Mouse (Mus musculus) stomach, embryonic 15.5 days (tissue): Measurements from ENCODE around the gene Eif5a2. TPM values are rescaled to one million over a fixed set of nuclear protein-coding genes. Genes with fewer than 3 reads are reported as not detected.

Source experiments
- ATAC-seq: fragments of 200-750 bp; cut with Nextera tagmentation; 2 replicates; pipeline ENCODE4 v1.8.0; 2017; ENCODE audit warnings: low read depth, moderate number of reproducible peaks, moderate TSS enrichment; ENCODE audit not compliant: insufficient read depth, low FRiP score
- H3K27ac ChIP-seq: fragments of 300-500 bp; sonication (generic); 2 replicates; pipeline ENCODE4 v1.5.1; 2015; ENCODE audit warnings: mild to moderate bottlenecking, inconsistent platforms
- H3K27me3 ChIP-seq: fragments of 300-500 bp; sonication (generic); replicated peaks from 2 replicates; pipeline ENCODE4 v1.6.1; 2015; ENCODE audit warnings: inconsistent platforms
- H3K36me3 ChIP-seq: fragments of 300-500 bp; sonication (generic); 2 replicates; pipeline ENCODE4 v1.6.1; 2015; ENCODE audit warnings: inconsistent platforms
- H3K4me1 ChIP-seq: fragments of 300-500 bp; sonication (generic); 2 replicates; pipeline ENCODE4 v1.6.1; 2015; ENCODE audit warnings: inconsistent platforms
- H3K4me2 ChIP-seq: fragments of 300-500 bp; sonication (generic); 2 replicates; pipeline ENCODE4 v1.6.1; 2015; ENCODE audit warnings: mild to moderate bottlenecking, inconsistent platforms
- H3K4me3 ChIP-seq: fragments of 300-500 bp; sonication (generic); replicated peaks from 2 replicates; pipeline ENCODE4 v1.5.1; 2015; ENCODE audit warnings: inconsistent platforms
- H3K9ac ChIP-seq: fragments of 300-500 bp; sonication (generic); 2 replicates; pipeline ENCODE4 v1.6.1; 2015; ENCODE audit warnings: inconsistent platforms
- H3K9me3 ChIP-seq: fragments of 300-500 bp; sonication (generic); 2 replicates; pipeline ENCODE4 v1.6.1; 2016; ENCODE audit warnings: inconsistent platforms
- WGBS: fragments of 180-500 bp; shearing (Covaris S2); methylation state at CpG from one replicate; pipeline ENCODE4 v1.1.7; 2015; 5-methylcytosine and 5-hydroxymethylcytosine counted together
- polyA plus RNA-seq: library from polyadenylated mRNA; unstranded; fragments of >200 nt; fragmentation: Nextera tagmentation; extraction: Ambion mirVana; gene quantifications from 2 replicates; pipeline ENCODE4 v1.2.1, GENCODE M21; 2015

Eif5a2 gene
- polyA plus RNA-seq, 1 experiment from 2014 or later: 4.3 TPM

DNA sequence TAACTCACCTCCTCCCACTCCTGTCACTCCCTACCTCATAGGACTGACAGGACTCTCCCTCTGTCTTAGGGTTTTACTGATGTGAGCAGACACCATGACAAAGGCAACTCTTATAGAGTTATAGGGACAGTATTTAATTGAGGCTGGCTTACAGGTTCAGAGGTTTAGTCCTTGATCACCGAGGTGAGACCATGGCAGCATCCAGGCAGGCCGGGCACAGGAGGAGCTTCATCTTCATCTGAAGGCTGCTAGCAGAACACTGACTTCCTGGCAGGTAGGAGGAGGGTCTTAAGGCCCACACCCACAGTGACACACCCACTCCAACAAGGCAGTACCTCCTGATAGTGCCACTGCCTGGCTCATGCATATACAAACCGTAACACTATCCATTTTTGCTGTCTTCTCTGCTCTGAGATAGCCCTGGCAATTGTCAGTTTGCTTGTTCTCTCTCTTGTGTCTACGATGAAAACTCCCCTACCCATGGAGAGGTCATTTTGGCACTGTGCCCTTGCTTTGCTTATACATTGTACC is 35.0 kb downstream of the Eif5a2 start:
- Histone ChIP-seq H3K36me3 (no peaks in the 10 kb centered on the region), H3K4me2 (no peak overlapping the region), H3K9ac (no peak overlapping the region), H3K9me3 (no peaks in the 10 kb centered on the region), H3K4me1 (no peaks in the 10 kb centered on the region), H3K4me3 (no peak overlapping the region), H3K27ac (no peak overlapping the region), H3K27me3 (no peaks in the 10 kb centered on the region)
- ATAC-seq: no peak
- WGBS: 68% methylated on average over 4 of the region's 4 CpGs

DNA sequence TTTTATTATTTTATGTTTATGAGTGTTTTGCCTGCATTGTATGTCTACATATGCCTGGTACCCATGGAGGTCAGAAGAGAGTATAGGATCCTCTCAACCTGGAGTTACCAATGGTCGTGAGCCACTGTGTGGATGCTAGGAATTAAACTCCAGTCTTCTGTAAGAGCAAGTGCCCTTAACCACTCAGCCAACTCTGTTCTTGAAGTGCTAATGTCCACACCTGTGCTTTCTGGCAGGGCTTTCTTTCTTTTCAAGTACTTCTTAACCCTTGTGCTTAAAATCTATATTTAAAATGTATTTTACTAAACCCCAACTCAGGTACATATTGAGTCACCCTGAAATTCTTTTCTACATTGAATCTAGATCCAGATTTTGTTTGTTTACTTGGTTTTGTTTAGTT is 45.2 kb downstream of the Eif5a2 start:
- H3K4me3 ChIP-seq: no peak overlapping the region
- no peak overlapping the region for H3K9ac ChIP-seq
- H3K4me1 ChIP-seq: no peaks in the 10 kb centered on the region
- no peak overlapping the region for H3K27ac ChIP-seq
- no peak for ATAC-seq
- 85% methylated on average over 1 of the region's 1 CpGs for WGBS
- H3K36me3 ChIP-seq: no peaks in the 10 kb centered on the region
- no peaks in the 10 kb centered on the region for H3K9me3 ChIP-seq
- no peak overlapping the region for H3K4me2 ChIP-seq
- no peaks in the 10 kb centered on the region for H3K27me3 ChIP-seq

DNA sequence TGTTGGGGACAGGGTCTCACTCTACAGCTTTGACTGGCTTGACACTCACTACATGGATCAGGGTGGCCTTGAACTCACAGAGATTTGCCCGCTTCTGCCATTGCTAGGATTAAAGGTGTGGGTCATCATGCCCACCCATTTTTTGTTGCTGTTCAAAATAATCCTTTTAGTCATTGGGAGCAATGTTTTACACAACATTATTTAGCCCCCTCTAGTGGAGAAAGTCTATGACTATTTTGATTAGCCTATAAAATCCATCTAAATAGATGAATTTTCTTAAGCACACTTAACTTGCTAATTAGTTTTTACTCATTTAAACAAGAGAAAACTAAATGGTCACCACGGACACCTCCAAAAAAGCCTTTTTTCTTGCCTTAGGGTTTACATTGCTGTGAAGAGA is 46.5 kb downstream of the Eif5a2 start:
- Histone ChIP-seq H3K27ac (no peak overlapping the region), H3K9me3 (no peaks in the 10 kb centered on the region), H3K9ac (no peak overlapping the region), H3K4me1 (no peaks in the 10 kb centered on the region), H3K27me3 (no peaks in the 10 kb centered on the region), H3K36me3 (no peaks in the 10 kb centered on the region), H3K4me2 (no peak overlapping the region), H3K4me3 (no peak overlapping the region)
- ATAC-seq: no peak
- WGBS: 78% methylated on average over 2 of the region's 2 CpGs

DNA sequence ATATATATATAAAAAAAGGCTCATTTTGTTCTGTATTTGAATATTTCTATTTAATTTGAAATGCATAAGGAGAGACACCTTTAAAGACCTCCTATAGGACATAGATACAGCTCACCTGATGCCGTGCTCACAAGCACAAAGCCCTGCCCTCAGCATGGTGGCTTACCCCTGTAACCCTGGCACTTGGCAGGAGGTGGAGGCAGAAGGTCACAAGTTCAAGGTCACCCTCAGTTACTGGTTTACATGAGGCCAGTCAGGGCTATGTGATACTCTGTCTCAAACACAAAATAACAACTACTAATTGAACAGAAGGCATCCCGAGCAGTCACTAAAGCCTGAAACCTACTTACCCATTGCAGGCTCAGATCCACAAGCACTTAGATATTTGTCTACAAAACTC is 48.4 kb downstream of the Eif5a2 start:
- Histone ChIP-seq H3K27ac (no peak overlapping the region), H3K36me3 (no peaks in the 10 kb centered on the region), H3K9ac (no peak overlapping the region), H3K4me1 (no peaks in the 10 kb centered on the region), H3K27me3 (no peaks in the 10 kb centered on the region), H3K9me3 (no peaks in the 10 kb centered on the region), H3K4me3 (no peak overlapping the region), H3K4me2 (no peak overlapping the region)
- 81% methylated on average over 2 of the region's 2 CpGs for WGBS
- no peak for ATAC-seq

DNA sequence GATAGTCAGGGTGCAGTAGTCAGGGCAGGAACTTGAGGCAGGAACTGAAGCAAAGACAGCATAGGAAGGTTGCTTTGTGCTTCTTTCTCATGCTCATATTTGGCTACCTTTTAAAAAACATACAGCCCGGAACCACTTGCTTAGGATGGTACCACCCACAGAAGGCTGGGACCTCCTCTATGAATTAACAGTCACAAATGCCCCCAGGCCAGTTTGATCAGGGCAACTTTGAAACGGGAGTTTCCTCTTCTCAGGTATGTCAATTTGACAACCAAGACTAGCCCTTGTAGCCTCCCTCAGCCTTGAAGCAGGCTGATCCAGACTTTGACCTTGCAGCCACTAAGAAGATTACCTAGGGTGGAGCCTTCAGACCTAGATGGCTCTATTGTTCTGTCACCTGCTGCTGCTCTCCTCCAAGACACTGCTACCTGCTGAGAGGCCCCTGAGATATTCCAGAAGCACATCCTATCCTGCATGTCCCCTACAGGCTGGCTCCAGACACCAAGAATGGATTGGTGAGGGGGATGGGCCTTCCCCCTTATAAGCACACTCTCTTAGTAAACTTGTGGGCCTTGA is 55.8 kb downstream of the Eif5a2 start:
- no peaks in the 10 kb centered on the region for H3K27me3 ChIP-seq
- no peak overlapping the region for H3K4me2 ChIP-seq
- H3K4me1 ChIP-seq: no peaks in the 10 kb centered on the region
- no peaks in the 10 kb centered on the region for H3K36me3 ChIP-seq
- ATAC-seq: no peak
- H3K27ac ChIP-seq: no peak overlapping the region
- 75% methylated on average over 2 of the region's 2 CpGs for WGBS
- H3K4me3 ChIP-seq: no peak overlapping the region
- no peak overlapping the region for H3K9ac ChIP-seq
- H3K9me3 ChIP-seq: no peaks in the 10 kb centered on the region

DNA sequence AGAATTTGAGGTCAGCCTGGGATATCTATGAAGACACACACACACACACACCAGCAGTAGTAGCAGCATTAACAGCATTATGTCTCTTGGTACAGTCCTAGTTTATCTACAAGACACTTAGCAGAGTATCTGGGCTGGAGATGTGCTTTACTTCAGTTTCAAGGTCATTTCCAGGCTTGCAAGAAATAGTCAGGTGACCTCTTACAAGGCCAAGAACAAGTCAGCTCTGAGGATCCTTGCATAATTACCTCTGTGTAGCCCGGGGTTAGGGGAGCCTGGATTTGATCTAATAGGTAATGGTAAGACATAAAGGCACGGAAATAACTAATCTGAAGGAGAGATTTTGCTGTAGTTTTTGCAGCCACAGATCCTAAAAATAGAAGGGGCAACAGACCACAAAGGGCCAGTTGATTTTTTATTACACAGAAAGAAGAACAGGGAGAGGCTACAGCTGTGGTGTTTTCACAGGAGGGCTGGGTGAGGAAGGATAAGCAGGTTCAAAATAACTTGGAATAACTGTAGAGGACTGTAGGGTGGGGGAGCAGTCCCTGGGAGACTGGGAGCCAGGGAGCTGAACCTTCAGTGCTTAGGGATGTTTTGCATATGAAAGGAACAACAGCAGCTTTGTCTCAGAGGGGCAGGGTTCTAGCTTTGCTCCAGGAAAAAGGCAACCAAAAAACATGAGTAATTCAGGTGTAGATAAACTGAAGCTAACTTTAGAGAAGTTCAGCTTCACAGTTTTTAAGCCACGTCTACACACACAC is 61.0 kb downstream of the Eif5a2 start:
- H3K9me3 ChIP-seq: no peaks in the 10 kb centered on the region
- H3K27ac ChIP-seq: no peak overlapping the region
- WGBS: 39% methylated on average over 3 of the region's 3 CpGs
- no peaks in the 10 kb centered on the region for H3K27me3 ChIP-seq
- ATAC-seq: no peak
- H3K4me1 ChIP-seq: no peaks in the 10 kb centered on the region
- H3K36me3 ChIP-seq: no peaks in the 10 kb centered on the region
- H3K4me2 ChIP-seq: no peak overlapping the region
- no peak overlapping the region for H3K4me3 ChIP-seq
- H3K9ac ChIP-seq: no peak overlapping the region

DNA sequence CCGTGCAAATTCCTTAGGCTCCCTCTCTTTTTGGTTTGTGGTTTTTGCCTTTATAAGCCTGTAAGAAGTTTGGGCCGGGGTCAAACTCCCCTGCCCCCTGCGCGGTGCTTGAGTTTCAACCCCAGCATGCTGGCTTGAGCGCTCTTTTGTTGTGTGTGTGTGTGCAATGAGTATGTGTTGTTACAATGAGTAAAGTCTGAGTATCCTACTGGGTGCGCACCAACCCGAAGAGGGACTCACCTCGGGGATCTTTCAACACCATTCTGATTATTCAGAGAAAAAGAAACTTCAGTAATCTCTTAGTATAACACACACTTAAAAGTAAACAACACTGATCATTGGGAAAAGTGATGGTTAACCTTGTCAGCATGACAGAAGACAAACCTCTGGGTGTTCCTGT is 62.2 kb downstream of the Eif5a2 start:
- no peaks in the 10 kb centered on the region for H3K4me1 ChIP-seq
- no peaks in the 10 kb centered on the region for H3K27me3 ChIP-seq
- no peaks in the 10 kb centered on the region for H3K36me3 ChIP-seq
- no peak overlapping the region for H3K4me2 ChIP-seq
- no peak overlapping the region for H3K27ac ChIP-seq
- H3K4me3 ChIP-seq: no peak overlapping the region
- WGBS: 51% methylated on average over 8 of the region's 8 CpGs
- ATAC-seq: no peak
- no peaks in the 10 kb centered on the region for H3K9me3 ChIP-seq
- no peak overlapping the region for H3K9ac ChIP-seq

DNA sequence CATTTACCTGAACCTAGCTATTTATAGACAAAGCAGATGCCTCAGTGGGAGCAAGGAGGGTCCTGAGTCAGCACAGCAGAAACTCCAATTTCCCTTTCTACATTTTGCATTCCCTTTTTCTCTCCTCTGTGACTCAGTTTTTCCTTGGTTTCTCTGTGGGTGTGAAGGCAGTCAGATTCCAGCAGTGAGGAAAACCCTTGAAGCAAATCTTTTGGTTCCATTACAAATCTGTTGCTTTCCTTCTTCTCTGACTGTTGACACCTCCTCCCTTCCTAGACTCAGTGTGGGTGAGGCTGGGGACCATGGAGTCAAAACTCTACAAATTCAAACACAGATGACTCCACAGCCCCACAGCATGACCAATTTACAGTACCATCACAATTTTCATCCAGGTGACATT is 66.0 kb downstream of the Eif5a2 start:
- no peak overlapping the region for H3K4me3 ChIP-seq
- H3K27me3 ChIP-seq: no peaks in the 10 kb centered on the region
- no peaks in the 10 kb centered on the region for H3K36me3 ChIP-seq
- H3K4me2 ChIP-seq: no peak overlapping the region
- ATAC-seq: no peak
- no peaks in the 10 kb centered on the region for H3K4me1 ChIP-seq
- H3K9me3 ChIP-seq: no peaks in the 10 kb centered on the region
- no peak overlapping the region for H3K27ac ChIP-seq
- H3K9ac ChIP-seq: no peak overlapping the region

Other genes with a start within 250 kb of the Eif5a2 start
- gene Slc2a2, start 83.4 kb upstream of the Eif5a2 start, polyA plus RNA-seq: 3.9 and 5.6 TPM in 2 replicates
- 439 and 456 TPM in 2 replicates for gene Rpl22l1, start 24.2 kb downstream of the Eif5a2 start, polyA plus RNA-seq
- not detected in 2 replicates for gene Gm1527, start 111.3 kb downstream of the Eif5a2 start, polyA plus RNA-seq